Mouse (Mus musculus): ENCODE data around the gene Gm20388. TPM values are rescaled to one million over a fixed set of nuclear protein-coding genes. Genes with fewer than 3 reads are reported as not detected.

Gm20388 gene
- polyA plus RNA-seq, 1 experiment = 28.1 TPM

DNA sequence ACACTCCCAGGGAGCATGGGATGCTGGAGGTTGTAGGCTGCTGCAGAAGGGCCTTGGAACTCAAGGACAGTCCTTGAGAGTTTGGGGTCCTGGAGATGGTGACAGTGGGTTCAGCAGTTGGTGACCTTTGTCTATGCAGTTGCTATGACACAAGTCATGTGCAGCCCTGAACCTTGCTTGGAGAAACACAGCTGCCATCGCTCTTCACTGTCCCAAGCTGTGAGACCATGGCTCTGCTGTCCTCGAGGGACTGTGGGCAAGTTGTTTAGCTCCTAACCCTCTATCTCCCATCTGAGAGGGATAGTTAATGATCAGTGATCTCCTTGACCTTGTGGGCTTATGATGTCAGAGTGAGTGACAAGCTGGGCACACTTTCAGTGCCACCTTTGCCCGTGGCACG, 125.9 kb downstream of the Gm20388 start:
- Histone ChIP-seq H3K36me3 (ENCODE audit: control insufficient read depth, insufficient read depth, low read length, poor library complexity, severe bottlenecking) (no peaks in the 10 kb centered on the region), H3K27me3 (ENCODE audit: control insufficient read depth, insufficient read depth, low read length, poor library complexity, severe bottlenecking) (no peaks in the 10 kb centered on the region), H3K9ac (ENCODE audit: low read depth, poor library complexity, severe bottlenecking) (no peak overlapping the region), H3K4me1 (ENCODE audit: control insufficient read depth, insufficient read depth, low read length) (peaks cover 2% of the 10 kb centered on the region), H3K27ac (ENCODE audit: insufficient read depth, low read length) (no peak overlapping the region), H3K4me3 (ENCODE audit: low read depth, low read length) (no peak overlapping the region), H3K9me3 (replicated peaks; ENCODE audit: control insufficient read depth, insufficient read depth, low read length, poor library complexity, severe bottlenecking) (no peaks in the 10 kb centered on the region)
- TF ChIP-seq CTCF (IDR thresholded peaks at IDR 0.05; ENCODE audit: low read depth, low read length) = no peak
- TF ChIP-seq POLR2A (IDR thresholded peaks at IDR 0.05; ENCODE audit: insufficient read depth, low read length) = no peak
- no peak for TF ChIP-seq EP300 (IDR thresholded peaks at IDR 0.05; ENCODE audit: insufficient read depth, low read depth, low read length)

DNA sequence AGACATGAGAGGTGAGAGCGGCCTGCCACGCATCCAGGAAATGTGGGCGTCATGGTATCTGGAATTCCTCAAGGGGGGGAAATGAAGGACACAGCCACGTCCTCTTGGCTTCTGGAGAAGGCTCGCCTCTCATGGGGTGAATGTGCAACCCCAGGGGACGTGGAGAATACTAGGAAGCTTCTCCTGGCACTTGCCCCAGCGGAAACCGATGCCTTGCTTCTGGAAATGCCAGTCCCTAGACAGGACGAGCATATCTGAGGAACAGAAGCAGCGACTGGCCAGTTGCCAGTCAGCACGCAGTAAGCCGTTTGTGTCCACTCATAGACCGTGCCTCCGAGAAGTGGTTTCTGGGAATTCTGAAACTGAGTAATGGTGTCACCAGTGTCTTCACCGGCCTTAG, 126.6 kb downstream of the Gm20388 start:
- Histone ChIP-seq H3K27ac (ENCODE audit: insufficient read depth, low read length) (no peak overlapping the region), H3K9ac (ENCODE audit: low read depth, poor library complexity, severe bottlenecking) (no peak overlapping the region), H3K4me1 (ENCODE audit: control insufficient read depth, insufficient read depth, low read length) (peaks cover 2% of the 10 kb centered on the region), H3K9me3 (replicated peaks; ENCODE audit: control insufficient read depth, insufficient read depth, low read length, poor library complexity, severe bottlenecking) (no peaks in the 10 kb centered on the region), H3K36me3 (ENCODE audit: control insufficient read depth, insufficient read depth, low read length, poor library complexity, severe bottlenecking) (no peaks in the 10 kb centered on the region), H3K27me3 (ENCODE audit: control insufficient read depth, insufficient read depth, low read length, poor library complexity, severe bottlenecking) (no peaks in the 10 kb centered on the region), H3K4me3 (ENCODE audit: low read depth, low read length) (no peak overlapping the region)
- TF ChIP-seq CTCF (IDR thresholded peaks at IDR 0.05; ENCODE audit: low read depth, low read length) (no peak), EP300 (IDR thresholded peaks at IDR 0.05; ENCODE audit: insufficient read depth, low read depth, low read length) (no peak), POLR2A (IDR thresholded peaks at IDR 0.05; ENCODE audit: insufficient read depth, low read length) (no peak)

DNA sequence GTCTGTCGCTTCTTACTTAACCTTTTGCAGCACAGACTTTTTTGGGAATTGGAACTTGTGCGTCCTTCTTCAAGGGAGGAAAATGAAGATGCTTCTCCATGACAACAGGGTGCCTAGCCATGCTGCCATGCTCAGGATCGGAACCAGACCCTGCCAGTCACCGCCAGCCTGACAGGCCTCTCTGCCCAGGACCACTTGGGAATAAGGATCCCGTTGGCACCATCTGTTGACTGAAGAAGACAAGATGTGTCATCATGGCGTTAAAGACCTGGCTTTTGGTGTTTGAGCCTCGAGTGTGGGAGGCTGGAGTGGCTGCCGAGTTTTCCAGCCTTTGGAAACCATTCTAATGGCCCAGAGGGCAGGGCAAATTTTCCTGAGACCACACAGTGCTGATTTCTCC, 127.0 kb downstream of the Gm20388 start:
- H3K4me3 ChIP-seq (ENCODE audit: low read depth, low read length) = no peak overlapping the region
- H3K27me3 ChIP-seq (ENCODE audit: control insufficient read depth, insufficient read depth, low read length, poor library complexity, severe bottlenecking) = no peaks in the 10 kb centered on the region
- TF ChIP-seq CTCF (IDR thresholded peaks at IDR 0.05; ENCODE audit: low read depth, low read length) (no peak), EP300 (IDR thresholded peaks at IDR 0.05; ENCODE audit: insufficient read depth, low read depth, low read length) (no peak), POLR2A (IDR thresholded peaks at IDR 0.05; ENCODE audit: insufficient read depth, low read length) (no peak)
- no peak overlapping the region for H3K9ac ChIP-seq (ENCODE audit: low read depth, poor library complexity, severe bottlenecking)
- no peaks in the 10 kb centered on the region for H3K36me3 ChIP-seq (ENCODE audit: control insufficient read depth, insufficient read depth, low read length, poor library complexity, severe bottlenecking)
- H3K27ac ChIP-seq (ENCODE audit: insufficient read depth, low read length) = no peak overlapping the region
- peaks cover 2% of the 10 kb centered on the region for H3K4me1 ChIP-seq (ENCODE audit: control insufficient read depth, insufficient read depth, low read length)
- H3K9me3 ChIP-seq (replicated peaks; ENCODE audit: control insufficient read depth, insufficient read depth, low read length, poor library complexity, severe bottlenecking) = no peaks in the 10 kb centered on the region

DNA sequence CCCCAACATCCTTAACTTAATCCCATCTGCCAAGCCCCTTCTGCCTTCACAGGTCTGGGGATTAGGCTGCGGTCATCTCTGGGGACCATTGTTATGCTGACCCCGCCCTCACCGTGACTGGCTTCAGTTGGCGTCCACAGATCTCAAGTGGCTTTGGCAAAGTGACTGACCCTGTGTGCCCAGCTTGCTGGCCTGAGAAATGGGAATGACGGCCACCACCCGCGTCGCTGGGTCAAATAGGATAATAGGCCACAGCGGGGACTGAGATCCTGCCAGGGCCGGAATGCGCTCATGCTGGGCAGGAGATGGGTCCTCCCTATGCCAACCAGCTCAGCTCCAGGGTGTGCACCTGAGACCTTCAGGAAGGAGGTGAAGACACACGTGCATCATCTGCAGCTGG, 128.1 kb downstream of the Gm20388 start:
- Histone ChIP-seq H3K9ac (ENCODE audit: low read depth, poor library complexity, severe bottlenecking) (no peak overlapping the region), H3K4me3 (ENCODE audit: low read depth, low read length) (no peak overlapping the region), H3K4me1 (ENCODE audit: control insufficient read depth, insufficient read depth, low read length) (peaks cover 2% of the 10 kb centered on the region), H3K36me3 (ENCODE audit: control insufficient read depth, insufficient read depth, low read length, poor library complexity, severe bottlenecking) (no peaks in the 10 kb centered on the region), H3K27ac (ENCODE audit: insufficient read depth, low read length) (no peak overlapping the region), H3K27me3 (ENCODE audit: control insufficient read depth, insufficient read depth, low read length, poor library complexity, severe bottlenecking) (no peaks in the 10 kb centered on the region), H3K9me3 (replicated peaks; ENCODE audit: control insufficient read depth, insufficient read depth, low read length, poor library complexity, severe bottlenecking) (no peaks in the 10 kb centered on the region)
- TF ChIP-seq CTCF (IDR thresholded peaks at IDR 0.05; ENCODE audit: low read depth, low read length) (no peak), POLR2A (IDR thresholded peaks at IDR 0.05; ENCODE audit: insufficient read depth, low read length) (no peak), EP300 (IDR thresholded peaks at IDR 0.05; ENCODE audit: insufficient read depth, low read depth, low read length) (no peak)

DNA sequence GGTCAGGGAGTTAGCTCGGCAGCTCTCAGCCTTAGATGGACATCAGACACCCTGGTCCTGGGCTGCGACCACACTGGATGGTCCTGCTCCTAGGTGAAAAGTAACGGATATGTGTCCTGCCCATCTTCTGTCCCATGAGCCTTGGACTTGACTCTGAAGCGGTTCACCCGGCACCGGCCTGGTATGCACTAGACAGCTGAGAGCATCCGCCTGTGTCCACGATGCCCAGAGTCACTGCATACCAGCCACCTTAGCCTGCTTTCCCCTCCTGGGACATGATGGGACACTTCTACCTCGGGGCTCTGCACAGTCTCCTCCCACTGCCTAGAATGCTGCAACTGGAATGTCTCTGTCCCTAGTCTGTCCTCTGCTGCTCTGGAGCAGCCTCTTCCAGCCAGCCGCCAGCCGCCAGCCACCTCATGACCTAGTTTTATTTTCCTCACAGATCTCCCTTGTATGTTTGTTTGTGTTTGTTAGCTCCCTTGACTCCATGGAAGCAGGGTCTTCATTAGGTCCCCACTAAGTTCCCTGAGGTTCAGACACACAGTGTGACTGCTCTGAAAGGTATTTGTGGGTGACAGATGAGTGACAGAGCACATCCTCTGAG, 128.8 kb downstream of the Gm20388 start:
- Histone ChIP-seq H3K4me1 (ENCODE audit: control insufficient read depth, insufficient read depth, low read length) (peaks cover 2% of the 10 kb centered on the region), H3K36me3 (ENCODE audit: control insufficient read depth, insufficient read depth, low read length, poor library complexity, severe bottlenecking) (no peaks in the 10 kb centered on the region), H3K4me3 (ENCODE audit: low read depth, low read length) (0 out of 2 replicates have a peak overlapping the region, but pooled peaks have one; percentile 11), H3K9ac (ENCODE audit: low read depth, poor library complexity, severe bottlenecking) (no peak overlapping the region), H3K27ac (ENCODE audit: insufficient read depth, low read length) (no peak overlapping the region), H3K27me3 (ENCODE audit: control insufficient read depth, insufficient read depth, low read length, poor library complexity, severe bottlenecking) (no peaks in the 10 kb centered on the region), H3K9me3 (replicated peaks; ENCODE audit: control insufficient read depth, insufficient read depth, low read length, poor library complexity, severe bottlenecking) (no peaks in the 10 kb centered on the region)
- TF ChIP-seq POLR2A (IDR thresholded peaks at IDR 0.05; ENCODE audit: insufficient read depth, low read length) (no peak), CTCF (IDR thresholded peaks at IDR 0.05; ENCODE audit: low read depth, low read length) (no peak), EP300 (IDR thresholded peaks at IDR 0.05; ENCODE audit: insufficient read depth, low read depth, low read length) (no peak)

DNA sequence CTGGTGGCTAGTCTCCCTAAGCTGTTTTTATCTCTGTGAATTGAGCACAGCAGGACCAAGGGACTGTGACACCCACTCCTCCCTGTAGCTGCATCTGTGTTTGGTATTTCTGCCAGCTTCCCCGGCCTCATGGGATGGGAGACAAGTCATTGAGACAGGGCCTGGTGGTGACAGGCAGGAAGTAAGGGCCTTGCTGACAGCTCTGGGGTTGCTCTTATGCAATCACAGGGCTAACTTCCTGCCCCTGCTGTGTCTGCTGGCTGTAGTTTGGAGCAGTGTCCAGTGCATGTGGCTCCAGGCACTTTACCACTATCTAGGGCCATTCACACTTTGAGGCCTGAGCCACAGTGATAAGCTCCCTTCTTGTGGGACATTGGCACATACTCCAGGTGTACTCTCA, 130.2 kb downstream of the Gm20388 start:
- Histone ChIP-seq H3K27ac (ENCODE audit: insufficient read depth, low read length) (no peak overlapping the region), H3K36me3 (ENCODE audit: control insufficient read depth, insufficient read depth, low read length, poor library complexity, severe bottlenecking) (no peaks in the 10 kb centered on the region), H3K9ac (ENCODE audit: low read depth, poor library complexity, severe bottlenecking) (no peak overlapping the region), H3K9me3 (replicated peaks; ENCODE audit: control insufficient read depth, insufficient read depth, low read length, poor library complexity, severe bottlenecking) (no peaks in the 10 kb centered on the region), H3K4me1 (ENCODE audit: control insufficient read depth, insufficient read depth, low read length) (peaks cover 2% of the 10 kb centered on the region), H3K4me3 (ENCODE audit: low read depth, low read length) (no peak overlapping the region), H3K27me3 (ENCODE audit: control insufficient read depth, insufficient read depth, low read length, poor library complexity, severe bottlenecking) (no peaks in the 10 kb centered on the region)
- TF ChIP-seq POLR2A (IDR thresholded peaks at IDR 0.05; ENCODE audit: insufficient read depth, low read length) (no peak), EP300 (IDR thresholded peaks at IDR 0.05; ENCODE audit: insufficient read depth, low read depth, low read length) (no peak), CTCF (IDR thresholded peaks at IDR 0.05; ENCODE audit: low read depth, low read length) (no peak)

All from ES-Bruce4 (cell line).